Mouse (Mus musculus): ENCODE results near the gene Ksr1. TPM values are rescaled to one million over a fixed set of nuclear protein-coding genes. Genes with fewer than 3 reads are reported as not detected.

Ksr1 gene
- polyA plus RNA-seq, 1 experiment from 2014 or later = 3.7 TPM

DNA sequence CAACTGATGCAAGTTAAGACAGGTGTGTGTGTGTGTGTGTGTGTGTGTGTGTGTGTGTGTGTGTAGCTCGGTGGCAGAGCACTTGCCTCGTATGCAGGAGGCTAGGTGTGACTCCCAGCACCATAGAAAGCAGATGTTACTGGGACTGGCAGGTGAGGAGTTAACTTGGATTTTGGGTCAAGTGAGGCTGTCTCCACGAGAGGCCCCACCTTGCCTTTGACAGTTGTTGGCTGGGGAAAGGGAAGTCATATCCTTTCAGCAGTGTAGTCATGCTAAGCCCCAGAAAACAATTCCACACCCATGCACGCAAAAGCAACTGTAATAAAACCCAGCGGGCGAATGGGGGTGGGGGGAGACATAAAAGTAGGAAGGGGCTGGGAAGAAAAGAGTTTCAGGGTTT lies 173.9 kb downstream of the Ksr1 start:
- no peak overlapping the region for H3K4me3 ChIP-seq
- peaks cover 17% of the 10 kb centered on the region for H3K4me1 ChIP-seq
- H3K9ac ChIP-seq = no peak overlapping the region
- no peak overlapping the region for H3K4me2 ChIP-seq (replicated peaks)
- no peaks in the 10 kb centered on the region for H3K36me3 ChIP-seq
- no peaks in the 10 kb centered on the region for H3K9me3 ChIP-seq
- no peak overlapping the region for H3K27ac ChIP-seq
- 34% methylated on average over 6 of the region's 6 CpGs for WGBS
- no peaks in the 10 kb centered on the region for H3K27me3 ChIP-seq (replicated peaks)
- ATAC-seq (ENCODE audit: low FRiP score, low read depth) = no peak

DNA sequence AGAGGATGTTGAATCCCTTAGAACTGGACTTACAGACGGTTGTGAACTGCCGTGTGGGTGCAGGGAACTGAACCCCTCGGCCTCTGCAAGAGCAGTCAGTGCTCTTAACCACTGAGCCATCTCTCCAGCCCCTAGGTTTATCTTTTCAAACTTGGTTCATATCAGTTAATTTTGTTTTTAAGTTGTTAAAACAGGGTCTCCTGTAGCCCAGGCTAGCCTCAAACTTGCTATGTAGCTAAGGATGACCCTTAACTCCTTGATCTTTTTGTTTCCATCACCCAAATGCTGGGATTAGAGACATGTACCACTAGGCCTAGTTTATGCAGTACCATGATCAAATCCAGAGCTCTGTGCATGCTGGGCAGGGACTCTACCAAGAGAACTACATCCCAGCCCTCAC lies 174.5 kb downstream of the Ksr1 start:
- H3K4me1 ChIP-seq = peaks cover 17% of the 10 kb centered on the region
- no peaks in the 10 kb centered on the region for H3K36me3 ChIP-seq
- H3K9ac ChIP-seq = no peak overlapping the region
- WGBS = 95% methylated on average over 3 of the region's 3 CpGs
- H3K27me3 ChIP-seq (replicated peaks) = no peaks in the 10 kb centered on the region
- no peak overlapping the region for H3K27ac ChIP-seq
- no peak for ATAC-seq (ENCODE audit: low FRiP score, low read depth)
- no peak overlapping the region for H3K4me2 ChIP-seq (replicated peaks)
- no peaks in the 10 kb centered on the region for H3K9me3 ChIP-seq
- H3K4me3 ChIP-seq = no peak overlapping the region

DNA sequence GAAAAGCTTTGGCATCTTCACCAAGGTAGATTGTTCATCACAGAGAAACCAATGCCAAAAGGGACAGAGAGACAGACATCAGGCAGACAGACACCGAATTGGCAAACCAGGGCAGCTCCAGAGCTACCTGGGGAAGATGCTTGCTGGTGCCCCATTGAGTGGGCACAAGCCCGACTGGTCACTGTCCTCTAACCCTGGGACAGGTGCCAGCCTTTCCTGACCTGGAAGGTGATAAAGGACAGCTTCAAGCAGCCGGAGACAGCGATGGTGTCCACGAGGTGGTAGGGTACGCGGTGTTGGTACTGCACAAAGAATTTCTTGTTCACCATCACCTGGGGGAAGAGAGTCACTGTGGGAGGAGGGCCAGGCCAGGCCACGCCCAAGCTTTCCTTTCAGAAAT lies 175.1 kb downstream of the Ksr1 start:
- Histone ChIP-seq H3K36me3 (no peaks in the 10 kb centered on the region), H3K27me3 (replicated peaks) (no peaks in the 10 kb centered on the region), H3K9ac (no peak overlapping the region), H3K4me2 (replicated peaks) (no peak overlapping the region), H3K4me1 (peaks cover 17% of the 10 kb centered on the region), H3K4me3 (no peak overlapping the region), H3K27ac (no peak overlapping the region), H3K9me3 (no peaks in the 10 kb centered on the region)
- no peak for ATAC-seq (ENCODE audit: low FRiP score, low read depth)
- 88% methylated on average over 8 of the region's 8 CpGs for WGBS

DNA sequence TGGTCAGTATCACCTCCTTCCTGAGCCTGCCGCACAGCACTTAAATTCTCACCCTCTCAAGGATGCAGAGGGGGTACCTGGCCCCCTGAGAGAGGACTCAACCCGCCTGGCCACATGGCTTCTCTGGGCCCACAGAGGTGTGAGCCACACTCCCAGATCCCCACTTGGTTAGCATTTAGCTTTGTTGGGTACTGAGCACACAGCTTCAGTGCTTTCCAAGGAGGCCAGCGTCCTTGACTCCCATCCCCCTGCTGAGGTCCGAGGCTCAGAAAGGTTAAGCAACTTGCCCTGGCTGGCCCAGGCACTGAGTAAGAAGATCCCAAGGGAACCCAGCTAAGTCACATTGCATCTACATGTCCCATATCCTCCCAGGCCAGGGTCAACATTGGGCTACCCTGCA lies 178.1 kb downstream of the Ksr1 start:
- H3K4me1 ChIP-seq = peaks cover 10% of the 10 kb centered on the region
- WGBS = 81% methylated on average over 4 of the region's 4 CpGs
- no peaks in the 10 kb centered on the region for H3K27me3 ChIP-seq (replicated peaks)
- no peak overlapping the region for H3K27ac ChIP-seq
- H3K4me2 ChIP-seq (replicated peaks) = no peak overlapping the region
- H3K9me3 ChIP-seq = no peaks in the 10 kb centered on the region
- H3K9ac ChIP-seq = no peak overlapping the region
- H3K4me3 ChIP-seq = no peak overlapping the region
- no peaks in the 10 kb centered on the region for H3K36me3 ChIP-seq
- no peak for ATAC-seq (ENCODE audit: low FRiP score, low read depth)

DNA sequence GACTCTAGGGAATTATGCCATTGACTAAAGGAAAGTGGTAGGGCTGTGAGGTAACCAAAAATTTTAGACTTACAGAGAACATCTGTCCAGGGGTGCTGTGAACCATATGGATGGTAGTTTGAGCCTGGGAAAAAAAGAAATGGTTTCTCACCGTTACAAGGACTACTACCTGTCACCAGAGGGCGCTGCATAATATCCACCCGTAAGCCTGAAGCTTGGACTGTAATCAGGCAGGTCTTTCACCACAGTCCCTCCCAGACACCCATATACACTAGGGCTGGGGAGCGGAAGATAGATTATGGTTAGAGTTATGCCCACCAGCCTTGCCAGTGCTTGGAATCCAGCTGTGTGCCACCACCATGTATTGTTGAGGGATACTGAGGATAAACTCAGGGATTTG lies 178.8 kb downstream of the Ksr1 start:
- WGBS = 32% methylated on average over 4 of the region's 4 CpGs
- H3K27ac ChIP-seq = no peak overlapping the region
- no peaks in the 10 kb centered on the region for H3K9me3 ChIP-seq
- H3K4me1 ChIP-seq = peaks cover 3% of the 10 kb centered on the region
- no peaks in the 10 kb centered on the region for H3K27me3 ChIP-seq (replicated peaks)
- no peak overlapping the region for H3K4me3 ChIP-seq
- no peak overlapping the region for H3K9ac ChIP-seq
- ATAC-seq (ENCODE audit: low FRiP score, low read depth) = no peak
- no peaks in the 10 kb centered on the region for H3K36me3 ChIP-seq
- H3K4me2 ChIP-seq (replicated peaks) = no peak overlapping the region

Other genes with a start within 250 kb of the Ksr1 start
- 0.56 and 1.2 TPM in 2 replicates for gene Nos2, start 225.6 kb downstream of the Ksr1 start, polyA plus RNA-seq (2016; fragmentation: Nextera tagmentation; extraction: Ambion mirVana)
- 7.9 and 10.3 TPM in 2 replicates for gene Lgals9, start 161.5 kb downstream of the Ksr1 start, polyA plus RNA-seq (2016; fragmentation: Nextera tagmentation; extraction: Ambion mirVana)
- gene Wsb1, start 108.3 kb upstream of the Ksr1 start, polyA plus RNA-seq (2016; fragmentation: Nextera tagmentation; extraction: Ambion mirVana) = 512 and 565 TPM in 2 replicates
- gene Gm9964, start 150.5 kb upstream of the Ksr1 start, polyA plus RNA-seq (2016; fragmentation: Nextera tagmentation; extraction: Ambion mirVana) = 0.38 TPM in 1 of 2 replicates, not detected in the other
- 8.2 and 9.0 TPM in 2 replicates for gene Nf1, start 193.3 kb upstream of the Ksr1 start, polyA plus RNA-seq (2016; fragmentation: Nextera tagmentation; extraction: Ambion mirVana)